Mouse (Mus musculus) hindbrain, postnatal 0 days (tissue): ENCODE measurements around the gene Tst. TPM values are rescaled to one million over a fixed set of nuclear protein-coding genes. Genes with fewer than 3 reads are reported as not detected.

Source experiments
- ATAC-seq: fragments of 200-750 bp; cut with Nextera tagmentation; 2 replicates; pipeline ENCODE4 v1.8.0; 2017; ENCODE audit warnings: mild to moderate bottlenecking, moderate TSS enrichment, moderate library complexity
- DNase-seq: peaks from one replicate; pipeline ENCODE4 v3.0.0-alpha.2; 2015; ENCODE audit warnings: low spot score
- H3K27ac ChIP-seq: fragments of 300-500 bp; sonication (generic); 2 replicates; pipeline ENCODE4 v1.5.1; 2014; ENCODE audit warnings: mild to moderate bottlenecking
- H3K27me3 ChIP-seq: fragments of 300-500 bp; sonication (generic); 2 replicates; pipeline ENCODE4 v1.6.1; 2014; ENCODE audit warnings: low read length, mixed read lengths; ENCODE audit not compliant: insufficient read depth
- H3K36me3 ChIP-seq: fragments of 300-500 bp; sonication (generic); 2 replicates; pipeline ENCODE4 v1.6.1; 2014; ENCODE audit warnings: low read length, mixed read lengths; ENCODE audit not compliant: insufficient read depth
- H3K4me1 ChIP-seq: fragments of 300-500 bp; sonication (generic); 2 replicates; pipeline ENCODE4 v1.6.1; 2014; ENCODE audit warnings: antibody characterized with exemption, low read length, mixed read lengths; ENCODE audit not compliant: insufficient read depth
- H3K4me2 ChIP-seq: fragments of 300-500 bp; sonication (generic); 2 replicates; pipeline ENCODE4 v1.6.1; 2014; ENCODE audit warnings: low read depth, mild to moderate bottlenecking, low read length, moderate library complexity, mixed read lengths
- H3K4me3 ChIP-seq: fragments of 300-500 bp; sonication (generic); 2 replicates; pipeline ENCODE4 v1.5.1; 2014; ENCODE audit warnings: low read length
- H3K9ac ChIP-seq: fragments of 300-500 bp; sonication (generic); replicated peaks from 2 replicates; pipeline ENCODE4 v1.6.1; 2014; ENCODE audit warnings: mild to moderate bottlenecking, low read length, moderate library complexity, mixed read lengths
- H3K9me3 ChIP-seq: fragments of 300-500 bp; sonication (generic); 2 replicates; pipeline ENCODE4 v1.6.1; 2016; ENCODE audit warnings: low read length, mixed read lengths
- CTCF ChIP-seq: IDR thresholded peaks from 2 replicates; pipeline ENCODE4 v1.5.1; 2016; ENCODE audit warnings: antibody characterized with exemption, control low read depth, low read depth
- WGBS: fragments of 180-500 bp; shearing (Covaris S2); extraction: QIAGEN DNeasy Blood & Tissue Kit; methylation state at CpG from one replicate; pipeline ENCODE4 v1.1.7; 2014; 5-methylcytosine and 5-hydroxymethylcytosine counted together
- polyA plus RNA-seq: library from polyadenylated mRNA; unstranded; fragments of >200 nt; fragmentation: Nextera tagmentation; extraction: Ambion mirVana; gene quantifications from 2 replicates; pipeline ENCODE4 v1.2.1, GENCODE M21; 2015
- total RNA-seq: library from RNA; depleted of rRNA; stranded (reverse); fragments of >200 nt; gene quantifications from 2 replicates; pipeline ENCODE4 v1.2.3, GENCODE M21; 2014; rRNA removed

Tst gene
- 75.1 and 79.9 TPM in 2 replicates for total RNA-seq
- polyA plus RNA-seq: 64.4 and 67.0 TPM in 2 replicates

DNA sequence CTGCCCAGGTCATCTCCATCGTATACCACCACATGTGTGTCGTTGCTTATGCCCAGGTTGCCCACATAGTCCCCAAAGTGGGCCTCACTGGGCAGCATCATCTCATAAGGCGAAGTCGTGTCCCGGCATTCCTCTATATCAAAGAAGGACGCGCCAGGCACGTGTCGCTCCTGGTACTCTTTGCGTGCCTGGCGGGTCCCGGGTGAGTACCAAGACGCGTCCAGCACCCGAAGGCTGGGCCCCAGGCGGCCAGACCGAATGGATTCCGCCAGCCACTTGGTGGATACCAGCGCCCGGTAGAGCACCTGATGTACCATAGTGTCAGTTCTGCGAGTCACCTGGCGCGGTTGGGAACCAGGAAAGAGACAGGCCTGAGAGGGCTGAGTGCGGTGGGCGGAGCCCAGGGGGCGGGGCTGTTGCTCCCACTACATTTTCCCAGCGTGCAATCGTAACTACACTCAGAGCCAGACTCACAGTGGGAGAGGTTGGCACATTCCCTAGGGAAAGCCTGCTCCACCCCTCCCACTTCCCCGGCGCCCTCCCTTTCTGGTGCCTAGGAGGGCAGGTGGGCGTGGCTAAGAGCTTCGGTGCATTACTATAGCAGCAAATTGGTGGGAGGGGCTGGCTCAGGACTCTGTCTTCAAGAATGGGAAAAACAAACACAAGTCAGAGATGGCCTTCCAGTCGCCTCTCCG lies at the start of gene Tst:
Gene Tst (minus strand): TSS at position 391 of the 695 bp plus-strand sequence.
- peak; percentile 71 for ATAC-seq
- WGBS: 1% methylated on average over 34 of the region's 34 CpGs

DNA sequence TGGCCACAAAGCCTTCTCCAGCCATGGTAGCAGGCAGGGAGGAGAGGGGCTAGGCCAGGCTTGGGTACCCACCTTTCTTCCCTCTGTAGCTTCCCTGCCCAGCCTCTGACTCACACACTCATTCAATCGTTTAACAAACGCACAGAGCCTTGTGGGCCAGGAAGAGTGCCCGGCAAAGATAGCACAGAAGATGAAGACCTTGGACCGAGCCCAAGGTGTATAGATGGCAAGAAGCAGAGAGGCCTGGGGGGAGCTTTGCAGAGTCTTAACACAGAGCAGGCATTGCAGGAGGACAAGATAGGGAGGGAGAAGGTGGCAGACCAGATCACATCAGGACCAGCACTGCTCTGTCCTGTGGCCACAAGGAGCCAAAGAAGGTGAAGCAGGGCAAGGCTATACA lies 49.5 kb upstream of the Tst start:
- no peak overlapping the region for H3K9ac ChIP-seq
- H3K9me3 ChIP-seq: no peaks in the 10 kb centered on the region
- H3K36me3 ChIP-seq: no peaks in the 10 kb centered on the region
- ATAC-seq: no peak
- no peaks in the 10 kb centered on the region for H3K27me3 ChIP-seq
- DNase-seq: no peak
- no peak for TF ChIP-seq CTCF
- no peak overlapping the region for H3K27ac ChIP-seq
- 61% methylated on average over 4 of the region's 4 CpGs for WGBS
- no peak overlapping the region for H3K4me3 ChIP-seq
- no peaks in the 10 kb centered on the region for H3K4me1 ChIP-seq
- H3K4me2 ChIP-seq: no peak overlapping the region

More for the DNA sequence above, at the start of gene Tst:
- no peaks in the 10 kb centered on the region for H3K9me3 ChIP-seq
- peak within 1 kb of the TSS; percentile 88 for H3K27ac ChIP-seq
- H3K9ac ChIP-seq: peak within 1 kb of the TSS; percentile 78
- DNase-seq: peak; percentile 91
- H3K4me2 ChIP-seq: peak within 1 kb of the TSS; percentile 87
- no peaks in the 10 kb centered on the region for H3K36me3 ChIP-seq
- H3K27me3 ChIP-seq: peaks cover 8% of the 10 kb centered on the region; the same call in 1 of the 2 replicates
- peaks cover 26% of the 10 kb centered on the region; the same call in 1 of the 2 replicates for H3K4me1 ChIP-seq
- TF ChIP-seq CTCF: no peak
- peak within 1 kb of the TSS; percentile 65 for H3K4me3 ChIP-seq

DNA sequence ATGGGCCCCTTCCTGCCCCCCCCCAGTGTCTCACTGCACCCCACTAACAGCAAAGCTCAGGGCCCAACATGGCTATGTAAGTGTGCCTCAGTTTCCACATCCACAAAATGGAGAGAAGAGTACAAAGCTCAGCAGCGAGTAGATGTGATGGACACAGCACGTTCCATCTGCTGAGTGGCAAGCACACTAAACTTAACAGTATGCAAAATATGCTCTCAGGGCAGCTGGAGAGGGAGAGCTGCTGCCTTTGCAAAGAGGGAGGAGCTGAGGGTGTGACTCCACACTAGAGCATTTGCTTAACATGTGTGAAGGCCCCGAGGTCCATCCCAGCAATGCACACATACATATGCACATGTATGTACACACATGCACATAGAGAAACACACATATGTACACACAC lies 47.2 kb upstream of the Tst start:
- ATAC-seq: no peak
- TF ChIP-seq CTCF: no peak
- Histone ChIP-seq H3K4me3 (no peak overlapping the region), H3K27me3 (no peaks in the 10 kb centered on the region), H3K4me1 (no peaks in the 10 kb centered on the region), H3K9ac (no peak overlapping the region), H3K27ac (no peak overlapping the region), H3K36me3 (no peaks in the 10 kb centered on the region), H3K4me2 (no peak overlapping the region), H3K9me3 (no peaks in the 10 kb centered on the region)
- WGBS: 79% methylated on average over 3 of the region's 3 CpGs
- no peak for DNase-seq

DNA sequence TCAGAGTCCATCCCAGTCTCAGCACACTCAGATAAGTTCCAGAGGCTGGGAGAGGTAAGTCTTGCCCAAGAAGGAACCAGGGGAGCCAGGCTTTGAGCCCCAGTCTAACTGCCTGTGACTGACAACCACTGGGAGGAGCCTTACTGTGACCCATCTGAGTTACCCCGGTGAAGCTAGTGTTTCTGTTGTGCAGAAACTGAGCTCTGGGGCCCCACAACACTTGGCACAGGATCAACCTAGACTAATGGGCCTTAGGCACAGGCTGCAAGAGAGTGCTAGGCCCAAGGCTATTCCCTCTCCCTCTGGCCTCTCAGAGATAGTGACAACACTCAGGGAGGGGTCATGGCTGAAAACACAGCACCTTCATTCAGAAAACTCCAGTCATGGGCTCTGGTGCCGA lies 45.5 kb upstream of the Tst start:
- H3K4me1 ChIP-seq: no peaks in the 10 kb centered on the region
- 65% methylated on average over 2 of the region's 2 CpGs for WGBS
- H3K27ac ChIP-seq: no peak overlapping the region
- H3K9me3 ChIP-seq: no peaks in the 10 kb centered on the region
- H3K36me3 ChIP-seq: no peaks in the 10 kb centered on the region
- H3K27me3 ChIP-seq: no peaks in the 10 kb centered on the region
- H3K4me3 ChIP-seq: no peak overlapping the region
- DNase-seq (no peak), ATAC-seq (no peak)
- no peak overlapping the region for H3K4me2 ChIP-seq
- TF ChIP-seq CTCF: no peak
- no peak overlapping the region for H3K9ac ChIP-seq

DNA sequence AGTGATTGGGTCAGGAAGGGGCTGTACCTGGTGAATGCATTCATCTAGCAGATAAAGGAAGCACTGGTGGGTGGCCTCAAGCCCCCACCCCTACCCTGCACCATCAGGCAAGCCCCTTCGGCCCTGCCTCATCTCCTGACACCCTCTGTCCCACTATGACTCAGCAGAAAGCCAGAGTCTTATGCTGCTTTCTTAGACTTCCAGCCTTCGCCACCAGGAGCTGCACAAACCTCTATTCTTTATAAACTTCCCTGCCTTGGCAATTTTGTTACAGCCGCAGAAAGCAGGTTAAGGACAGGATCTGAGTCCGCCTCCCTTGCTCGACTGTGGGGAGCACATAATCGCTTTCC lies 44.7 kb upstream of the Tst start:
- 82% methylated on average over 6 of the region's 6 CpGs for WGBS
- ATAC-seq: no peak
- no peaks in the 10 kb centered on the region for H3K9me3 ChIP-seq

DNA sequence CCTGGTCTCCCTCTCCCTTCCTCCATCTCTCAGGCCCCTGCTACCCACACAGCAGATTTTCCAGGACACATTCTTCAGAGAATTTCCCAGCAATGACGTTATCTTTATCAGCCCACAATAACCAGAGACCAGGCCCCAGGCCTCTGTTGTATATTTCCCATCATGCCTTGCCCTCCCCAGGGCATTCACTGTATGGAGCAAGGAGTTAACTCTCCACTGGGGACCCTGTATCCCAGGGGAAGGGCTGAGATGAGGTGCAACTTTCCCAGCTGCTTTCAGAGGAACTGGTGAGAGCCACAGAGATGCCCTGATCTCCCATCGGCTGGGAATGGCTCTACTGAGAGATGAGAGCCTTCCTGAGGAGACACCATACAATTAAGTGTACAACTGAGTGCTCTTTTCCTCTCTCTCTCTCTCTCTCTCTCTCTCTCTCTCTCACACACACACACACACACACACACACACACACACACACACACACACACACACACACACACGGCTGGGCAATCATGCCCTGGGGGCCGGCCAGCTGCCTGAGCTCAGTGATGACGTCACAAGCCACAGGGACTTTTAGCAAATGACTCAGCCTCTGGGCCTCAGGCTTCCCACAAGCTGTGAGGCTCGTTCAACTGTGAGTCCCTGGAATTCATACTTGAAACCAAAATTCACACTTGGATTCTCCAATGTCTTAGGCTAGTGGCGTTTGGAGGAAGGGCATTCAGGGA lies 44.1 kb upstream of the Tst start:
- no peak overlapping the region for H3K9ac ChIP-seq
- no peak for TF ChIP-seq CTCF
- H3K36me3 ChIP-seq: no peaks in the 10 kb centered on the region
- H3K9me3 ChIP-seq: no peaks in the 10 kb centered on the region
- DNase-seq (peak; percentile 66), ATAC-seq (no peak)
- H3K4me3 ChIP-seq: no peak overlapping the region
- H3K27ac ChIP-seq: 0 out of 2 replicates have a peak overlapping the region, but pooled peaks have one; percentile 7
- H3K4me1 ChIP-seq: no peaks in the 10 kb centered on the region
- 36% methylated on average over 7 of the region's 7 CpGs for WGBS
- H3K27me3 ChIP-seq: no peaks in the 10 kb centered on the region
- no peak overlapping the region for H3K4me2 ChIP-seq

More for the DNA sequence above, 44.7 kb upstream of the Tst start:
- no peak overlapping the region for H3K4me3 ChIP-seq
- no peaks in the 10 kb centered on the region for H3K36me3 ChIP-seq
- H3K27ac ChIP-seq: 0 out of 2 replicates have a peak overlapping the region, but pooled peaks have one; percentile 7
- H3K9ac ChIP-seq: no peak overlapping the region
- TF ChIP-seq CTCF: peak; percentile 18; the same call in 1 of the 2 replicates
- no peak for DNase-seq
- no peak overlapping the region for H3K4me2 ChIP-seq
- no peaks in the 10 kb centered on the region for H3K4me1 ChIP-seq
- no peaks in the 10 kb centered on the region for H3K27me3 ChIP-seq
